Mouse (Mus musculus) C2C12 (cell line): ENCODE data around the gene Ngef. TPM values are rescaled to one million over a fixed set of nuclear protein-coding genes. Genes with fewer than 3 reads are reported as not detected.
"Not testable (repeated sequence)": the region's sequence is repeated elsewhere in the genome, so short reads cannot be mapped to it uniquely, and the experiment has no call there.

ENCODE experiments used
- H3K27me3 ChIP-seq: one replicate; pipeline ENCODE4 v1.6.1; 2011; ENCODE audit not compliant: control insufficient read depth, insufficient read depth, insufficient read length
- H3K36me3 ChIP-seq: one replicate; pipeline ENCODE4 v1.6.1; 2011; ENCODE audit not compliant: control insufficient read depth, insufficient read depth
- H3K4me3 ChIP-seq: one replicate; pipeline ENCODE4 v1.5.1; 2011; ENCODE audit warnings: mild to moderate bottlenecking, control low read depth; ENCODE audit not compliant: poor library complexity, insufficient read depth, severe bottlenecking
- H3K79me2 ChIP-seq: one replicate; pipeline ENCODE4 v1.6.1; 2011; ENCODE audit not compliant: control insufficient read depth, insufficient read depth
- H3K79me3 ChIP-seq: one replicate; pipeline ENCODE4 v1.6.1; 2011; ENCODE audit warnings: low read depth, control low read depth
- H3ac ChIP-seq: one replicate; pipeline ENCODE3; 2011; ENCODE audit warnings: low read depth; ENCODE audit not compliant: control insufficient read depth, insufficient read length
- CEBPB ChIP-seq: IDR thresholded peaks from one replicate; pipeline ENCODE4 v1.6.1; 2011; ENCODE audit warnings: low read depth, mild to moderate bottlenecking, control low read depth, moderate library complexity
- CTCF ChIP-seq: IDR thresholded peaks from one replicate; pipeline ENCODE4 v1.5.1; 2011; ENCODE audit not compliant: control insufficient read depth, insufficient read depth, insufficient read length
- FOSL1 ChIP-seq: IDR thresholded peaks from one replicate; pipeline ENCODE4 v1.8.0; 2011; ENCODE audit warnings: mild to moderate bottlenecking, low read length; ENCODE audit not compliant: poor library complexity, insufficient read depth, severe bottlenecking
- MAX ChIP-seq: IDR thresholded peaks from one replicate; pipeline ENCODE4 v1.6.1; 2011; ENCODE audit warnings: mild to moderate bottlenecking, control low read depth
- MYOD1 ChIP-seq: IDR thresholded peaks from one replicate; pipeline ENCODE4 v1.6.1; 2011; ENCODE audit warnings: low read depth; ENCODE audit not compliant: control insufficient read depth, insufficient read length
- MYOG ChIP-seq: IDR thresholded peaks from one replicate; pipeline ENCODE4 v1.6.1; 2011; ENCODE audit not compliant: control insufficient read depth, insufficient read length; ENCODE audit errors: extremely low read depth
- USF1 ChIP-seq: IDR thresholded peaks from one replicate; pipeline ENCODE4 v1.6.1; 2011; ENCODE audit warnings: low read depth, mild to moderate bottlenecking, control low read depth, moderate library complexity
- polyA plus RNA-seq: library from polyadenylated mRNA; unstranded; fragments of >200 nt; fragmentation: generic; extraction: Trizol; gene quantifications from one replicate; pipeline ENCODE4 v1.2.1, GENCODE M21; 2012; ENCODE audit warnings: missing spikeins

Gene Ngef
- polyA plus RNA-seq, 1 experiment = 15.6 TPM

DNA sequence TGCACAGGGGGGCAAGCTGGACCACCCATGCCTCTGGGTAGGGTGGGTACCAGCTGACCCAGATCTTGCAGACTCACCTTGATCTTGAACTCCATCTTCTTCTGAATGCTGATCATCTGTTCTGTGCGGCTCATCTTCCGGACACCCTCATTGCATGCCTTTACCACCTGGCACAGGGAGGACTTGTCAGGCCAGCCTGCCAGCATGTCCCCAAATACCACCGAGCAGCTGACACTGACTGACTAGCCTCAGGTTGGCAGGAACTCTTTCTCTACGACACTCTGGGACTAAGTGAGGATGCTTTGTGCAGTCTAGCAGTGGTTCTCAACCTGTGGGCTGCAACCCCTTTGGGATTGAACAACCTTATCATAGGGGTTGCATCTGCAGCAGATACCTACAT, 91.1 kb downstream of the Ngef start:
- Histone ChIP-seq H3K4me3 (no peak overlapping the region), H3K79me2 (no peaks in the 10 kb centered on the region), H3K36me3 (peaks cover 5% of the 10 kb centered on the region), H3K27me3 (no peaks in the 10 kb centered on the region), H3K79me3 (no peaks in the 10 kb centered on the region), H3ac (no peak overlapping the region)
- no peak for TF ChIP-seq CTCF
- no peak for TF ChIP-seq MYOD1
- TF ChIP-seq FOSL1 = no peak
- no peak for TF ChIP-seq USF1
- TF ChIP-seq MYOG = no peak

GRCm38 (mm10) chr1:87475076-87475895, 98.4 kb downstream of the Ngef start:
- H3K36me3 ChIP-seq = no peaks in the 10 kb centered on the region
- TF ChIP-seq MAX (no peak), FOSL1 (no peak), MYOG (no peak), MYOD1 (no peak), CTCF (no peak), CEBPB (no peak), USF1 (no peak)
- no peak overlapping the region for H3ac ChIP-seq
- no peaks in the 10 kb centered on the region for H3K79me2 ChIP-seq
- no peaks in the 10 kb centered on the region for H3K79me3 ChIP-seq
- peaks cover 3% of the 10 kb centered on the region for H3K27me3 ChIP-seq
- H3K4me3 ChIP-seq = no peak overlapping the region

GRCm38 (mm10) chr1:87472576-87472975, 101.1 kb downstream of the Ngef start:
- no peak overlapping the region for H3K4me3 ChIP-seq
- no peak overlapping the region for H3ac ChIP-seq
- H3K36me3 ChIP-seq = no peaks in the 10 kb centered on the region
- TF ChIP-seq MAX (no peak), USF1 (no peak), MYOG (no peak), CTCF (no peak), FOSL1 (no peak), MYOD1 (no peak), CEBPB (no peak)
- no peaks in the 10 kb centered on the region for H3K79me3 ChIP-seq
- peaks cover 3% of the 10 kb centered on the region for H3K27me3 ChIP-seq
- H3K79me2 ChIP-seq = no peaks in the 10 kb centered on the region

- H3K27me3 ChIP-seq = peaks cover 3% of the 10 kb centered on the region
- TF ChIP-seq CTCF (no peak), FOSL1 (no peak), MYOD1 (no peak), USF1 (no peak), MYOG (no peak), CEBPB (no peak), MAX (no peak)
These were observed 101.8 kb downstream of the Ngef start for GRCm38 (mm10) chr1:87471914-87472313.

DNA sequence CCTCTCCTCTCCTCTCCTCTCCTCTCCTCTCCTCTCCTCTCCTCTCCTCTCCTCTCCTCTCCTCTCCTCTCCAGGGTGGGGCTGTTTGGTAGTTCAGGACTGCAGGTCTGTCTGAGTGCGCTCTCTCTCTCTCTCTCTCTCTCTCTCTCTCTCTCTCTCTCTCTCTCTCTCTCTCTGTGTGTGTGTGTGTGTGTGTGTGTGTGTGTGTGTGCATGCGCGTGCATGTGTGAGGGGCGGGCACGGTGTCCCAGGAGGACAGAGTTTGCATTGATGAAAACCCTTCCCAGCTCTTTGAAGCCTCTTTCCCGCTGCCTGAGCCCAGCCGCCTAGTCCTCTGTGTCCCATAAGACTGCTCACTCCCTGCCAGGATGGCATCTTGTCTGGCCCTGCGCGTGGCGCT, 103.7 kb downstream of the Ngef start, which contains the start of gene Snorc:
TSS of gene Snorc (plus strand) at position 301 of the 400 bp plus-strand sequence.
- H3K79me2 ChIP-seq, H3K36me3 ChIP-seq, H3ac ChIP-seq, H3K27me3 ChIP-seq, H3K4me3 ChIP-seq, H3K79me3 ChIP-seq: not testable (repeated sequence)

More at GRCm38 (mm10) chr1:87471914-87472313, 101.8 kb downstream of the Ngef start:
- no peaks in the 10 kb centered on the region for H3K79me3 ChIP-seq
- H3K4me3 ChIP-seq = no peak overlapping the region
- H3ac ChIP-seq = no peak overlapping the region
- no peaks in the 10 kb centered on the region for H3K79me2 ChIP-seq
- no peaks in the 10 kb centered on the region for H3K36me3 ChIP-seq

DNA sequence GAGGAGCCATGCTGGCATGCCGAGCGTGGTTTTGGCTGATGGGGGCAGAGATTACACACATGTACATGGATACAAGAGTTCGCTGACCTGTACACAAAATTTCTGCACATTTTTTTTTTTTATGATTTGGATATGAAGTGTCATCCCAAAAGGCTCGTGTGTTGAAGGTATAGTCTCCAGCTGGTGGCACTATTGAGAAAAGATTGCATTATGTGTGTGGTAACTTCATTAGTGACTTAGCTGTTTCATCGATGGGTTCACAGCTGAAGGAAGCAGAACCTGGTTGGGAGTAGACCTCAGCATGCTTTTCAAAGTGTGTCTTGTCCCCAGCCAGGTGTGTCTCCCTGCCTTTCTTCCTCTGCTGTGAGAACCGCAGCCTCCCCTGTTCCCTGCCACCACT, 105.3 kb downstream of the Ngef start:
- H3K36me3 ChIP-seq = no peaks in the 10 kb centered on the region
- no peaks in the 10 kb centered on the region for H3K27me3 ChIP-seq
- H3K79me3 ChIP-seq = no peaks in the 10 kb centered on the region
- no peaks in the 10 kb centered on the region for H3K79me2 ChIP-seq
- no peak for TF ChIP-seq MYOD1
- no peak for TF ChIP-seq CTCF
- no peak for TF ChIP-seq MAX
- TF ChIP-seq FOSL1 = no peak
- no peak overlapping the region for H3K4me3 ChIP-seq
- no peak overlapping the region for H3ac ChIP-seq
